Mouse (Mus musculus) urinary bladder, postnatal 25 days (tissue): Measurements from ENCODE around the gene Tenm4.

ENCODE experiments used
- DNase-seq: peaks from one replicate; pipeline ENCODE4 v3.0.0; 2022; ENCODE audit warnings: low spot score

The Tenm4 gene

GRCm38 (mm10) chr7:96648606-96649005 is 477.6 kb downstream of the Tenm4 start:
- DNase-seq: no peak

- DNase-seq: no peak
These were observed 478.1 kb downstream of the Tenm4 start for GRCm38 (mm10) chr7:96649171-96649570.

GRCm38 (mm10) chr7:96650435-96650834 is 479.4 kb downstream of the Tenm4 start:
- DNase-seq: no peak

DNA sequence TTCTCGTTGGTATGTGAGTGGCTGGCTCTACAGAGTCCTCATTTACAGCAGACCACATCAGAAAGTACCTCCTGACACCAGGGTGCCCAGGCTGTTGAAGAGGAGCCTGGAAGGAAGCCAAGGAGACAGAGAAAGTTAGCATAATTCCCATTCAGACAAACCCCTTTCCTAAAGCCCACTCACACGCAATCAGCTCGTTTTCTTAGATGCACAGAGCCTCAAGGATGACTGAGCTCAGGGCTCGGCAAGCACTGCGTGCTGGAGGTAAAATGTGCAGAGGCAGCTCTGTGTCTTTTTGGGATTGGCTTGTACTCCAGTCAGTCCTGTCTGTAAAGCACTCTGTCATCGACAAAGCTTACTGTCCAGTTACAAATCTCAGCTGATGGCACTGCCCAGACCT is 480.0 kb downstream of the Tenm4 start:
- DNase-seq: no peak

GRCm38 (mm10) chr7:96651626-96652341 is 480.7 kb downstream of the Tenm4 start:
- DNase-seq: no peak

GRCm38 (mm10) chr7:96652844-96653243 is 481.8 kb downstream of the Tenm4 start:
- no peak for DNase-seq

DNA sequence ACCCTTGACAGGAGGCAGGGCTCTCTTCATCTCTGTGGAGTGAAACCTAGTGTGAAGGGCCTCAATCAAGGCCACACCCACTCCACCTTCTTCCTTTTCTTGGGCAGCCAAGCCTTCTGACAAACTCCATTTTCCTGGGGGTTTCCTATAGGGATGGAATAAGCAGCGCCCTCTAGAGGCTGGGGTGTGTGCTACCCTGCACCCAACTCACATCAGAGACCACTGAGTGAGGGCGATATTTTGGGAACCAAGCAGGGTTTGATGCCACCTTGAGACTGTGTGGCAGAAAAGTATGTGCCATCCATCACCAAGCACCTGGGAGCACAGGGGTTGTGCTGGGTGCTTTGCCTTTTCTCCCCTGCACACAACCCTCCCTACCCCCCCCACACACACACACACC is 483.2 kb downstream of the Tenm4 start:
- DNase-seq: no peak

DNA sequence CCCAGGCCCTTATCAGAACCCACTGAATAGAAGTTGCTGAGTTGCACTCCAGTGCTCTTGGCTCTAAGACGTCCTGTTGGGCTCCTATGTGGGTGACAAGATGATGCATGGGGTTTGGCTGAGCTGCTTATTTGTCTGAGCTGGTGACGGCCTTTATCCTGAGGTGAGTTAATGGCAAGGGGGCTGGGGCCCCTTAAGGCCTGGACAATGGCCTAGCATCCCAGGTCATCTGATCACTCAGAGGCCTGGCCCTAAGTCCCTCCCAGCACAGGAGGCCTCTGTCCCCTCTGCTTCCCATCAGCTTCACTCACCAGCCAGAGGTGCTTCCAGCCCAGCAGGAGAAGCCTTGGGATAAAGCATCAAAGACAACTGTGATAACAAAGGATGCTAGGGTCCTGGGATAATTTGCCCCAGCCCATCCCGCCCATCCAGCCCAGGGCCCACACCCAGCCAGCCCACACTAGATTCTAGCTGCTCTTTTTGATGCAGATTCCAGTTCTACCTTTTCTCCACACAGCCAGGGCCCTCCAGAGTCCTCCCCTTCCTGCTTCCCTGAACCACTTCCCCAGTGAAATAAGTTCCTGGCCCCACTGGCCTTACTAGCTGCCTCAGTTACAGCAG is 484.2 kb downstream of the Tenm4 start:
- DNase-seq: no peak

DNA sequence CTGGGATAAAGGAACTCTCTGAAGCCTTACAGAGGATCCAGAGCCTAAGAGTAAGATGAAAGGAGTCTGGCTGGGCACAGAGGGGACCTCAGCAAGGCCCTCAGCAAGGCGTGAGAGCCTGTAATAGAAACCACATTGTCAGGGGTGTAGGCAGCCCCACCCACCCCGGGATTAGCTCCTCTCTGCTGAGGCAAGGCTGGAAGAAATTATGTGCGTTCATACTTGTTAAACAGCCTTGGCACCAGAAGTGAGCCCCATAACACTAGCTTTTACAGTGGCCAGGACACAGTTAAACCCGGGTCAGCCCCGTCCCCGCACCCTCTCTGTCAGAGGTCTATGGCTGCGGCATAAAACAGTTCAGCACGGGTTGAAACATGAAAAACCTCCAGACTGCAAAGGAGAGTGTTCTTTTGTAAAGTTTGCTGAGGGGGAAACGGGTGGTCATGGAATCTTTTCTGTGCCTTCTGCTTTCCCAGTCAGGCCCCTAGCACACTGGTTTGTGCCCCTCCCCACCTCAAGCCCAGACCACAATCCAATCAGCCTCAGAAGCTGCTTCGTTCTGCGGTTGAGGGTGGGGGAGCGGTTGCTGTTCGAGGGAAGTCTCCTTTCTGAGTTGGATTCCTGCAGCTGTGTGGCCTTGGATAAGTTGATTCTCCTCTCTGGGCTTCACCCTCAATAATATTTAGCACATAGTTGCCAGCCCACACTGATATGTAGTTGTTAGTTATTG is 486.2 kb downstream of the Tenm4 start:
- no peak for DNase-seq

- DNase-seq: no peak
These were observed 487.0 kb downstream of the Tenm4 start for GRCm38 (mm10) chr7:96657857-96658580.

GRCm38 (mm10) chr7:96660907-96661306 is 489.9 kb downstream of the Tenm4 start:
- no peak for DNase-seq

DNA sequence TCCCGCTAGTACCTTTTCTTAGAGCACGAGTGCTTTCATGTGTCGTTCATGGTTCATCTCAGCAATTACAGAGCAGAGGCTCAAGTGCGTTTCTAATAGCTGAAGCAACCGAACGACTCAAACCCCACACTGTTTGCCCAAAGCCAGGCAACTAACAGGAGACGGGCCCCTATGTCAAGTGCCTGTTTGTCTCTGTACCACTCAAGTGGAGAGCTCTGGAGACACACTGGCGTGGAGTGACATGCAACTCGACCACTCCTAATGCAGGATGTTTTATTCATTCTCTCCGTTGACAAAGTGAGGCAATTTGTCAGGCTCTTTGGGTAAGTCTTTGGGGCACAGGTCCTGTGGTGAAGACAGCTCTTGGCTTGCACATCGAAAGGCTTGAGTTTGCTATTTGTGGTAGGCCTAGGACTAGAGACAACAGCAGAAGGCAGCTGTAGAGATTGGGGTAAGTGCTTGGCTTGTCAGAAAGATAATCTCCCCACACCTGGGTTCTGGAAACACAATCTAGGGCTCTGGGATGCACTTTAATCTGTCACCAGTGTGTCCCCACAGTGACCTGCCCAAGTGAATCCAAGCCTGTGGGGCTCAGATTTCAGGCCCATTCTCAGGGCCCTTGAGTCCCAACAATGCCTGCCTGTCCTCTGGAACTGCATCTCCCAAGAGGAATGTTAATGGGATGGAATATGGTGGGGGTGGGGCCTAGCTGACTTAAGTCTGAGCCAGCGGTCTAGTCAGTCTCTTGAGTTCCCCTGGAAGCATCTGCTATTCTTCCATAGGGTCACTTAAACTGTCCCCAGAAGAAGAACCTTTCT is 490.5 kb downstream of the Tenm4 start:
- DNase-seq: no peak

DNA sequence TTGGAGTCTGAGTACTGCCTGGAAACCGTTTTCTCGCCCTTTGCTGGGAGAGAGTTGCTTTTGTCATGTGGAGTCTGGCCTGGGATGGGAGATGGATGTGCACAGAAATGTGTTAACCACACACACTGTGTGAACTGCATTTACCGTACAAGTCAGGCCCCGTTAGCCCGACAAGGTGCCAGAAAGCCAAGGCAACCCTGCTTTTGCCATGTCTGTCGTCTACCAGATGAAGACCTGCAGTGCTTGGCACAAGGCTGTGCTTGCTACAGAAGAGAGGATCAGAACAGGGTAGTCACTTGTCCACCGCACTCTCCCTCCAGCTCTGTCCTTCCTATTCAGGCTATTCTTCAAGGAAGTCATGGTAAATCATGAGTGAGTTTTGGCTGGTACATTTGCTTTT is 492.3 kb downstream of the Tenm4 start:
- DNase-seq: no peak

DNA sequence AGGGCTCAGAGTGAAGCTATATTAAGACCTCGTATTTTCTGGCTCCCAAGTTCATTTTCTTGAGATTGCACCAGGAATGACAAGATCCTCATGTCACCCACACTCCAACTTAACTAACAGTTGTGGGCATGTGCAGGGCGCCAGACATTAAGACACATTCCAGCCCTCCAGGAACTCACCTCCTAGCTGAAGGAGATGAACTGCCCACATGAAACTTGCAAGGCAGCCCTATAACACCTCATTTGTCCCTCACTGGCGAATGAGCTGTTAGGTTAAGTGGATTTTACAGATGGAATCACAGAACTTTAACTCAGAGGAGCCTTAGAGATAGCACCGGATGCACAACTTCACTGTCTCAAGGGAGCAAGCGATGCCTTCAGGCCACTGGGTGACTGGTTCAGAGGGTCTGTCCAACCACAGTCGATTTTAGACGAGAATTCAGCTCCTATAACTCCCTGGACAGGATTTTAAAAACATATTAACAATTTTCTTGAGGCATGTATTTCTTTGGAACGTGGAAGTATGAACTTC is 495.4 kb downstream of the Tenm4 start:
- no peak for DNase-seq

DNA sequence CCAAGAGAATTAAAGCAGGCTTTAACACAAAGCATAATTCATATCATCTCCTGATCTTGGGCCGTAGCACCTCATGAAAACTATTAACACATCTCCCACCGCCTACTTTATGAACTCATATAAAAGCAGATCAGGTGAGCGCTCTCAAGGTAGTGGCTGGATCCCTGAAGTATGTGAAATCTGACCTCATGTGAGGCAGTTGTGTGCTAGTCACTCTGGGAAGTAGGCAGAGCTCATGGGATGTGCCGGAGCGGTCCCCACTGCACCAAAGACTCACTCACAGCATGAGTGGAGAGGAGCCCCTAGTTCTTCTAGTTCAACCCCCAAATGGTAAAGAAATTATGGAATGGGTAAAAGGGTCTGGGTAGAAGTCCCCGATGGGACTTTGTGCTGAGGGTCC is 496.6 kb downstream of the Tenm4 start:
- no peak for DNase-seq

- no peak for DNase-seq
These were observed 499.0 kb downstream of the Tenm4 start for GRCm38 (mm10) chr7:96670095-96670494.

GRCm38 (mm10) chr7:96672322-96672914 is 501.4 kb downstream of the Tenm4 start:
- no peak for DNase-seq

GRCm38 (mm10) chr7:96677082-96677481 is 506.0 kb downstream of the Tenm4 start:
- DNase-seq: no peak

DNA sequence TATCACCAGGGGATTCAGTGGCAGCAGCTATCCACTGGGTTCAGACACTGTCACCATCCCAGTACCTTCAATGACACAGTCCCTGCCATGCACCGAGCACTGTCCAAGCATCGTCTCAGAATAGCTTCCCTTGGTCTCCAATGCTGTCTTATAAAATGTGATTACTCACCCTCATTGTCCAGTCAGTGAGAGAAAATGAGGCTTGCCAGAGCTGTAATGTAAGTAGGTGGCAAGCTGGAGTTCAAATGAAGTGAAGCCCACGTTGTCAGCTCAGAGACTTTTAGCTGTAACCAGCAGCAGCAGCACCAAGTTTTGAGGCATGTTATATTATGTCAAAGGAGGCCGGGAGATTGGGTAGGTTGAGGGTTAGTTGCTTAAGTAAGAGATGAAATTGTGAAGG is 507.2 kb downstream of the Tenm4 start:
- DNase-seq: no peak

DNA sequence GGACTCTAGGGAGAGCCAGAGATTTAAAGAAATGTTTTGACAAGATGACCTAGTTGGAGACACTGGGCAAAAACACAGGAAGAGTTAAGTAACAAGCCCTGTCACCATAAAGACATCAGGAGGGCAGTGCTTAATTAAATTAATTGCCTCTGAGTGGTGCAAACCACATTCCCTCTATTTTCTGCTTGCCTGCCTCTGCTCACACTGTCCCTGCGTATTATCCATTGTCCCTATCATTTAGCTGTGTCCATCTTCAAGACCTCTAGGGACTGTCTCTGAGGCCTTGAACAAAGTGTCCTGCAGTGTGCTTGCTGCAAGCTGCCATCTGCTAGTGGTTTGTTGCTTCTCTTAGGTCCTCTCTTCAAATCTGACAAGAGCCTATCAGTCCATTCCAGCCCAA is 508.7 kb downstream of the Tenm4 start:
- DNase-seq: no peak

- no peak for DNase-seq
These were observed 509.4 kb downstream of the Tenm4 start for GRCm38 (mm10) chr7:96680405-96680804.
